Mouse (Mus musculus): ENCODE measurements around the gene Sult6b2. TPM values are rescaled to one million over a fixed set of nuclear protein-coding genes. Genes with fewer than 3 reads are reported as not detected.

The Sult6b2 gene
- polyA plus RNA-seq, 1 experiment: not detected

GRCm38 (mm10) chr6:142814011-142814410 lies 9.7 kb upstream of the Sult6b2 start:
- TF ChIP-seq CTCF (IDR thresholded peaks at IDR 0.05; ENCODE audit: low read depth, low read length) (no peak), POLR2A (IDR thresholded peaks at IDR 0.05; ENCODE audit: borderline replicate concordance, low read depth, low read length) (no peak)
- no peaks in the 10 kb centered on the region for H3K4me1 ChIP-seq (ENCODE audit: control insufficient read depth, insufficient read depth, low read length)
- H3K4me3 ChIP-seq (ENCODE audit: insufficient read depth, low read length): no peak overlapping the region
- H3K27ac ChIP-seq (ENCODE audit: insufficient read depth, low read depth, low read length): no peak overlapping the region

GRCm38 (mm10) chr6:142812969-142813368 lies 8.7 kb upstream of the Sult6b2 start:
- TF ChIP-seq POLR2A (IDR thresholded peaks at IDR 0.05; ENCODE audit: borderline replicate concordance, low read depth, low read length) (no peak), CTCF (IDR thresholded peaks at IDR 0.05; ENCODE audit: low read depth, low read length) (no peak)
- Histone ChIP-seq H3K4me3 (ENCODE audit: insufficient read depth, low read length) (no peak overlapping the region), H3K4me1 (ENCODE audit: control insufficient read depth, insufficient read depth, low read length) (no peaks in the 10 kb centered on the region), H3K27ac (ENCODE audit: insufficient read depth, low read depth, low read length) (no peak overlapping the region)

GRCm38 (mm10) chr6:142810239-142810638 lies 5.9 kb upstream of the Sult6b2 start:
- H3K27ac ChIP-seq (ENCODE audit: insufficient read depth, low read depth, low read length): no peak overlapping the region
- TF ChIP-seq CTCF (IDR thresholded peaks at IDR 0.05; ENCODE audit: low read depth, low read length) (no peak), POLR2A (IDR thresholded peaks at IDR 0.05; ENCODE audit: borderline replicate concordance, low read depth, low read length) (no peak)
- H3K4me3 ChIP-seq (ENCODE audit: insufficient read depth, low read length): no peak overlapping the region
- H3K4me1 ChIP-seq (ENCODE audit: control insufficient read depth, insufficient read depth, low read length): peaks cover 13% of the 10 kb centered on the region

- H3K27ac ChIP-seq (ENCODE audit: insufficient read depth, low read depth, low read length): no peak overlapping the region
- TF ChIP-seq CTCF (IDR thresholded peaks at IDR 0.05; ENCODE audit: low read depth, low read length): no peak
- TF ChIP-seq POLR2A (IDR thresholded peaks at IDR 0.05; ENCODE audit: borderline replicate concordance, low read depth, low read length): no peak
- peaks cover 15% of the 10 kb centered on the region for H3K4me1 ChIP-seq (ENCODE audit: control insufficient read depth, insufficient read depth, low read length)
- H3K4me3 ChIP-seq (ENCODE audit: insufficient read depth, low read length): no peak overlapping the region
Observed at GRCm38 (mm10) chr6:142809373-142810098, 5.2 kb upstream of the Sult6b2 start.

GRCm38 (mm10) chr6:142806326-142806725 lies 2.0 kb upstream of the Sult6b2 start:
- Histone ChIP-seq H3K4me3 (ENCODE audit: insufficient read depth, low read length) (no peak overlapping the region), H3K27ac (ENCODE audit: insufficient read depth, low read depth, low read length) (0 out of 2 replicates have a peak overlapping the region, but pooled peaks have one; percentile 14), H3K4me1 (ENCODE audit: control insufficient read depth, insufficient read depth, low read length) (peaks cover 15% of the 10 kb centered on the region)
- TF ChIP-seq CTCF (IDR thresholded peaks at IDR 0.05; ENCODE audit: low read depth, low read length): no peak
- no peak for TF ChIP-seq POLR2A (IDR thresholded peaks at IDR 0.05; ENCODE audit: borderline replicate concordance, low read depth, low read length)

- H3K27ac ChIP-seq (ENCODE audit: insufficient read depth, low read depth, low read length): no peak overlapping the region
- TF ChIP-seq CTCF (IDR thresholded peaks at IDR 0.05; ENCODE audit: low read depth, low read length): no peak
- TF ChIP-seq POLR2A (IDR thresholded peaks at IDR 0.05; ENCODE audit: borderline replicate concordance, low read depth, low read length): no peak
- H3K4me1 ChIP-seq (ENCODE audit: control insufficient read depth, insufficient read depth, low read length): peaks cover 15% of the 10 kb centered on the region
- no peak overlapping the region for H3K4me3 ChIP-seq (ENCODE audit: insufficient read depth, low read length)
Observed at GRCm38 (mm10) chr6:142802617-142803525, 1.4 kb downstream of the Sult6b2 start.

GRCm38 (mm10) chr6:142801687-142802086 lies 2.6 kb downstream of the Sult6b2 start:
- peaks cover 10% of the 10 kb centered on the region for H3K4me1 ChIP-seq (ENCODE audit: control insufficient read depth, insufficient read depth, low read length)
- H3K4me3 ChIP-seq (ENCODE audit: insufficient read depth, low read length): no peak overlapping the region
- TF ChIP-seq CTCF (IDR thresholded peaks at IDR 0.05; ENCODE audit: low read depth, low read length) (no peak), POLR2A (IDR thresholded peaks at IDR 0.05; ENCODE audit: borderline replicate concordance, low read depth, low read length) (no peak)
- no peak overlapping the region for H3K27ac ChIP-seq (ENCODE audit: insufficient read depth, low read depth, low read length)

- TF ChIP-seq POLR2A (IDR thresholded peaks at IDR 0.05; ENCODE audit: borderline replicate concordance, low read depth, low read length) (no peak), CTCF (IDR thresholded peaks at IDR 0.05; ENCODE audit: low read depth, low read length) (no peak)
Observed at GRCm38 (mm10) chr6:142799704-142800374, 4.5 kb downstream of the Sult6b2 start.

GRCm38 (mm10) chr6:142798837-142799236 lies 5.5 kb downstream of the Sult6b2 start:
- TF ChIP-seq POLR2A (IDR thresholded peaks at IDR 0.05; ENCODE audit: borderline replicate concordance, low read depth, low read length): no peak
- TF ChIP-seq CTCF (IDR thresholded peaks at IDR 0.05; ENCODE audit: low read depth, low read length): no peak
- H3K27ac ChIP-seq (ENCODE audit: insufficient read depth, low read depth, low read length): no peak overlapping the region
- no peak overlapping the region for H3K4me3 ChIP-seq (ENCODE audit: insufficient read depth, low read length)
- no peaks in the 10 kb centered on the region; the same call in 1 of the 2 replicates for H3K4me1 ChIP-seq (ENCODE audit: control insufficient read depth, insufficient read depth, low read length)

More at GRCm38 (mm10) chr6:142799704-142800374, 4.5 kb downstream of the Sult6b2 start:
- Histone ChIP-seq H3K4me3 (ENCODE audit: insufficient read depth, low read length) (no peak overlapping the region), H3K4me1 (ENCODE audit: control insufficient read depth, insufficient read depth, low read length) (no peaks in the 10 kb centered on the region; the same call in 1 of the 2 replicates), H3K27ac (ENCODE audit: insufficient read depth, low read depth, low read length) (no peak overlapping the region)

Data from bone marrow macrophage, adult 2 months (primary cell).